Mouse (Mus musculus): ENCODE data around the gene B4galnt3. TPM values are rescaled to one million over a fixed set of nuclear protein-coding genes. Genes with fewer than 3 reads are reported as not detected.

B4galnt3 gene
- polyA plus RNA-seq, 1 experiment from 2014 or later = 0.25 TPM

Other genes with a start within 250 kb of the B4galnt3 start
- not detected in 2 replicates for gene Ninj2, start 201.2 kb downstream of the B4galnt3 start, polyA plus RNA-seq (2014; fragmentation: Nextera tagmentation; extraction: Ambion mirVana)
- not detected in 2 replicates for gene D330020A13Rik, start 195 bp downstream of the B4galnt3 start, polyA plus RNA-seq (2014; fragmentation: Nextera tagmentation; extraction: Ambion mirVana)
- gene Kdm5a, start 69.6 kb upstream of the B4galnt3 start, polyA plus RNA-seq (2014; fragmentation: Nextera tagmentation; extraction: Ambion mirVana) = 59.9 and 63.4 TPM in 2 replicates
- 25.4 and 25.5 TPM in 2 replicates for gene Ccdc77, start 69.8 kb upstream of the B4galnt3 start, polyA plus RNA-seq (2014; fragmentation: Nextera tagmentation; extraction: Ambion mirVana)
- gene Il17ra, start 168.7 kb upstream of the B4galnt3 start, polyA plus RNA-seq (2014; fragmentation: Nextera tagmentation; extraction: Ambion mirVana) = 6.8 and 8.7 TPM in 2 replicates
- gene Tmem121b, start 199.2 kb upstream of the B4galnt3 start, polyA plus RNA-seq (2014; fragmentation: Nextera tagmentation; extraction: Ambion mirVana) = 0.07 TPM in 1 of 2 replicates, not detected in the other
- gene Hdhd5, start 236.8 kb upstream of the B4galnt3 start, polyA plus RNA-seq (2014; fragmentation: Nextera tagmentation; extraction: Ambion mirVana) = 19.9 and 20.7 TPM in 2 replicates